Comparison of ENCODE assay signal across 21 mouse cellular contexts in the genomic region with DNA sequence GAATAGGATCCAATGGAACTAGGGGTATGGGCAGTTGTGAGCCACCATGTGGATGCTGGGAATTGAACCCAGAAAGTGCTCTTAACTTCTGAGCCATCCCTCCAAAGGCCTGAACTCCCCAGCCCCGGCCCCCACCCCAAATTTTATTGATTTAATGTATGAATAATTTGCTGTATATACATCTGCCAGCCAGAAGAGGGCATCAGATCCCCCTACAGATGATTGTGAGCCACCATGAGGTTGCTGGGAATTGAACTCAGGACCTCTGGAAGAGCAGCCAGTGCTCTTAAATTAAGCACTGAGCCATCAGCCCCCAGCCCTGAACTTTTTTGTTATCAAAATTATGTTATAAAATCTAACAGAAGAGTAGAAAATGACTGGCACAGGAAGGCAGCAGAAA. TPM values are rescaled to one million over a fixed set of nuclear protein-coding genes. Genes with fewer than 3 reads are reported as not detected.
DNase-seq lines count a peak whose midpoint lies in the region; ATAC-seq and TF ChIP-seq lines count a peak whose summit lies in the region.
"Had no signal": no experiment of that assay in that cellular context is flagged by ENCODE, and none has a peak within 500 bp of the region (broad histone marks: within the 10 kb centered on the region; RNA-seq: fewer than 3 reads in every experiment).

No protein-coding gene starts in this region.

- ATAC-seq in liver, embryonic 14.5 days (ENCODE audit: insufficient read depth) = no peak
- no peak for ATAC-seq in cerebellum, adult (ENCODE audit: insufficient number of reproducible peaks, low FRiP score, low TSS enrichment)

- H3K27ac ChIP-seq in gastrocnemius, adult 2 months = no peak overlapping the region
- no peak overlapping the region for H3K27ac ChIP-seq in liver, embryonic 14.5 days
- no peak overlapping the region for H3K27ac ChIP-seq in MEL (ENCODE audit: control insufficient read depth, low read depth, low read length)
- H3K27ac ChIP-seq in hindbrain, embryonic 10.5 days = no peak overlapping the region
- H3K27ac ChIP-seq: hindbrain, embryonic 15.5 days; limb, embryonic 13.5 days; neural tube, embryonic 15.5 days had no signal

- no peak for TF ChIP-seq POLR2A in MEL (IDR thresholded peaks at IDR 0.05; ENCODE audit: control insufficient read depth in 1 of 2, insufficient read depth in 1 of 2, low read depth in 1 of 2, low read length in 2 of 2, poor library complexity in 1 of 2)

- TF ChIP-seq EP300 in liver, embryonic 14.5 days (IDR thresholded peaks at IDR 0.05; ENCODE audit: low read depth) = no peak
- TF ChIP-seq EP300 in MEL (IDR thresholded peaks at IDR 0.05; ENCODE audit: low read depth in 1 of 2, low read length in 2 of 2) = no peak

- peaks cover 58% of the 10 kb centered on the region for H3K79me2 ChIP-seq in MEL (ENCODE audit: control insufficient read depth, insufficient read depth, low read length, poor library complexity)

- H3K27me3 ChIP-seq in liver, embryonic 14.5 days (ENCODE audit: control insufficient read depth, insufficient read depth, low read length) = no peaks in the 10 kb centered on the region
- H3K27me3 ChIP-seq in MEL (ENCODE audit: control insufficient read depth in 1 of 2, insufficient read depth in 2 of 2, low read length in 2 of 2) = no peaks in the 10 kb centered on the region
- no peaks in the 10 kb centered on the region for H3K27me3 ChIP-seq in splenic B cell, adult 2 months (ENCODE audit: control insufficient read depth, insufficient read depth, low read length, poor library complexity, severe bottlenecking)
- no peaks in the 10 kb centered on the region for H3K27me3 ChIP-seq in hindbrain, embryonic 10.5 days (ENCODE audit: insufficient read depth, poor library complexity, severe bottlenecking)
- H3K27me3 ChIP-seq: hindbrain, embryonic 15.5 days; limb, embryonic 13.5 days; neural tube, embryonic 15.5 days had no signal

- H3K9ac ChIP-seq in liver, embryonic 14.5 days (replicated peaks) = no peak overlapping the region
- no peak overlapping the region for H3K9ac ChIP-seq in MEL (ENCODE audit: control insufficient read depth, low read depth, low read length, poor library complexity, severe bottlenecking)
- H3K9ac ChIP-seq: hindbrain, embryonic 15.5 days; limb, embryonic 13.5 days; neural tube, embryonic 15.5 days had no signal

- peak; percentile 46 for TF ChIP-seq CTCF in gastrocnemius, adult 2 months (IDR thresholded peaks at IDR 0.05)
- TF ChIP-seq CTCF in liver, embryonic 14.5 days (IDR thresholded peaks at IDR 0.05; ENCODE audit: low read depth) = peak; percentile 43
- TF ChIP-seq CTCF in MEL (IDR thresholded peaks at IDR 0.05 in 2 of 3, conservative IDR thresholded peaks at IDR 0.05 in 1 of 3; ENCODE audit: control insufficient read depth in 1 of 3, insufficient read depth in 1 of 3, low read depth in 2 of 3, low read length in 3 of 3, poor library complexity in 1 of 3, severe bottlenecking in 1 of 3) = peak; percentile 13 to 35 (median 19); a peak in 4 of 6 replicates

- no peaks in the 10 kb centered on the region; the same call in 1 of the 2 replicates for H3K36me3 ChIP-seq in liver, embryonic 14.5 days (replicated peaks; ENCODE audit: control insufficient read depth, insufficient read depth, low read depth)
- peaks cover 4 to 26% of the 10 kb centered on the region in 2 experiments for H3K36me3 ChIP-seq in MEL (ENCODE audit: control insufficient read depth in 1 of 2, insufficient read depth in 2 of 2, low read length in 2 of 2)
- no peaks in the 10 kb centered on the region for H3K36me3 ChIP-seq in splenic B cell, adult 2 months (ENCODE audit: control insufficient read depth, insufficient read depth, low read length, poor library complexity, severe bottlenecking)
- peaks cover 22% of the 10 kb centered on the region for H3K36me3 ChIP-seq in hindbrain, embryonic 10.5 days

- intact Hi-C loops in gastrocnemius, adult 2 months (cut with DNase I) = no loop called here

- no peaks in the 10 kb centered on the region for H3K9me3 ChIP-seq in liver, embryonic 14.5 days (ENCODE audit: control insufficient read depth, low read length)
- H3K9me3 ChIP-seq in MEL (replicated peaks; ENCODE audit: insufficient read depth, low read length) = no peaks in the 10 kb centered on the region
- H3K9me3 ChIP-seq in hindbrain, embryonic 10.5 days = no peaks in the 10 kb centered on the region
- H3K9me3 ChIP-seq: hindbrain, embryonic 15.5 days; limb, embryonic 13.5 days; neural tube, embryonic 15.5 days had no signal

- no peak overlapping the region for H3K4me3 ChIP-seq in gastrocnemius, adult 2 months
- H3K4me3 ChIP-seq in liver, embryonic 14.5 days (ENCODE audit: insufficient read depth in 1 of 2, low read depth in 2 of 2, low read length in 2 of 2) = no peak overlapping the region
- H3K4me3 ChIP-seq in MEL (ENCODE audit: control insufficient read depth in 1 of 2, insufficient read depth in 1 of 2, low read depth in 2 of 2, low read length in 2 of 2) = no peak overlapping the region
- no peak overlapping the region for H3K4me3 ChIP-seq in hindbrain, embryonic 10.5 days
- H3K4me3 ChIP-seq: hindbrain, embryonic 15.5 days; limb, embryonic 13.5 days; neural tube, embryonic 15.5 days had no signal

- TF ChIP-seq RAD21 in MEL (IDR thresholded peaks at IDR 0.05; ENCODE audit: low read depth, low read length) = peak; percentile 1; the same call in 1 of the 2 replicates

- H3K4me2 ChIP-seq in liver, embryonic 14.5 days (ENCODE audit: low read depth) = no peak overlapping the region
- H3K4me2 ChIP-seq: hindbrain, embryonic 15.5 days; limb, embryonic 13.5 days; midbrain, embryonic 11.5 days; neural tube, embryonic 15.5 days had no signal

- peaks cover 29 to 33% of the 10 kb centered on the region in 2 experiments for H3K4me1 ChIP-seq in liver, embryonic 14.5 days (replicated peaks; ENCODE audit: control insufficient read depth in 2 of 2, insufficient read depth in 2 of 2, low read length in 1 of 2)
- peaks cover 11 to 17% of the 10 kb centered on the region in 2 experiments for H3K4me1 ChIP-seq in MEL (ENCODE audit: control insufficient read depth in 1 of 2, insufficient read depth in 2 of 2, low read length in 2 of 2)
- H3K4me1 ChIP-seq in hindbrain, embryonic 10.5 days (replicated peaks) = peaks cover 17% of the 10 kb centered on the region

- 71% methylated on average over 1 of the region's 1 CpGs for WGBS in liver, embryonic 14.5 days (ENCODE audit: insufficient replicate concordance)
- WGBS in hindbrain, embryonic 10.5 days = 86% methylated on average over 1 of the region's 1 CpGs

- no peak for DNase-seq in gastrocnemius, adult 2 months
- DNase-seq in gastrocnemius, adult 18-20 months (ENCODE audit: low spot score) = no peak
- no peak for DNase-seq in liver, embryonic 14.5 days (ENCODE audit: low read depth in 3 of 3, low spot score in 3 of 3)
- no peak for DNase-seq in liver
- DNase-seq in MEL (ENCODE audit: low read depth, low spot score) = peak; percentile 21
- DNase-seq in splenic B cell, adult 2 months (ENCODE audit: low read depth, low spot score) = peak; percentile 41
- no peak for DNase-seq in hindbrain, embryonic 10.5 days (ENCODE audit: low spot score)
- DNase-seq: adrenal gland, postnatal 36 days; cerebellum, postnatal 10 days; gastrocnemius, postnatal 25 days; heart, postnatal 14 days; kidney, adult 18-20 months; lung, adult 18-20 months; lung, postnatal 4 days; retina, postnatal 1 day; thymus, adult 18-20 months had no signal

TF ChIP-seq in MEL, 35 proteins besides CTCF, POLR2A, EP300 and RAD21:
- TF ChIP-seq ELF1 (IDR thresholded peaks at IDR 0.05; ENCODE audit: low read depth, low read length) (no peak), SMC3 (IDR thresholded peaks at IDR 0.05; ENCODE audit: low read depth, low read length) (peak; percentile 29)
TF ChIP-seq in MEL: peak in this region for 1.

RNA-seq across cellular contexts. Expression of a gene that starts 7.2 kb away (rescaled TPM):
- 10 to 100 TPM; 49.1 to 73.5 TPM for total RNA-seq in gastrocnemius, adult 2 months (2021)
- 10 to 100 TPM; 58.2 to 61.5 TPM for total RNA-seq in gastrocnemius, adult 18-20 months (2021)
- 12.5 and 19.0 TPM in 2 replicates for polyA plus RNA-seq in liver, embryonic 14.5 days (2012; rRNA removed)
- polyA plus RNA-seq in liver, embryonic 14.5 days (2014; fragmentation: Nextera tagmentation; extraction: Ambion mirVana) = 54.3 and 56.0 TPM in 2 replicates
- 42.8 and 49.0 TPM in 2 replicates for total RNA-seq in MEL (2012; rRNA removed)
- polyA plus RNA-seq in MEL (2012; ENCODE audit: insufficient read depth in 1 of 2, insufficient read length in 2 of 2, low read depth in 1 of 2, low replicate concordance in 2 of 2, missing spikeins in 1 of 2) = 100 to 1,000 TPM in 1 of 2 experiments, 10 to 100 TPM in 1; 65.5 to 177 TPM
- 273 and 276 TPM in 2 replicates for polyA plus RNA-seq in hindbrain, embryonic 10.5 days (2016; fragmentation: Nextera tagmentation; extraction: Ambion mirVana)

RNA-seq across cellular contexts. Expression of a gene that starts 32.6 kb away (rescaled TPM):
- 1 to 10 TPM; 3.9 to 5.1 TPM for total RNA-seq in gastrocnemius, adult 2 months (2021)
- 1 to 10 TPM; 4.7 to 6.6 TPM for total RNA-seq in gastrocnemius, adult 18-20 months (2021)
- 0.11 and 0.13 TPM in 2 replicates for polyA plus RNA-seq in liver, embryonic 14.5 days (2012; rRNA removed)
- polyA plus RNA-seq in liver, embryonic 14.5 days (2014; fragmentation: Nextera tagmentation; extraction: Ambion mirVana) = 0.30 and 0.49 TPM in 2 replicates
- total RNA-seq in MEL (2012; rRNA removed) = 0.08 and 0.26 TPM in 2 replicates
- polyA plus RNA-seq in MEL (2012; ENCODE audit: insufficient read depth in 1 of 2, insufficient read length in 2 of 2, low read depth in 1 of 2, low replicate concordance in 2 of 2, missing spikeins in 1 of 2) = under 1 TPM in 1 of 2 experiments, not detected in 1; 0.53 TPM
- 0.34 and 0.77 TPM in 2 replicates for polyA plus RNA-seq in hindbrain, embryonic 10.5 days (2016; fragmentation: Nextera tagmentation; extraction: Ambion mirVana)

Comparison
In these comparisons a context has a peak if more than half of its experiments do, and no peak if none do; other contexts are left out.
1. DNase-seq: peak in MEL (single experiment) and splenic B cell, adult 2 months (single experiment); none in gastrocnemius, adult 2 months (single experiment), gastrocnemius, adult 18-20 months (single experiment), liver, embryonic 14.5 days (0 of 3), liver (single experiment) and hindbrain, embryonic 10.5 days (single experiment).
2. Peak in every context shown above with its lines, with median percentiles within 50 percentile points of each other: CTCF ChIP-seq.